Mouse (Mus musculus) embryonic stem cell, embryonic (primary cell): ENCODE results near the gene Camk2g.

ENCODE experiments used
- CTCF ChIA-PET, 4 experiments: fragments of 300-600 bp in 2 of 4; fragments of 350-600 bp in 2 of 4; sonication (Branson Sonifier 250); formaldehyde crosslinking; loops; one replicate each; lab custom pipeline; 2022; ENCODE audit warnings: inconsistent platforms in 2 of 4; lab: Charles Lee
- POLR2A ChIA-PET, 4 experiments: fragments of 300-600 bp in 2 of 4; fragments of 350-600 bp in 2 of 4; sonication (Branson Sonifier 250); formaldehyde crosslinking; loops; one replicate each; lab custom pipeline; 2022; ENCODE audit warnings: antibody characterized with exemption in 4 of 4, inconsistent platforms in 1 of 4; lab: Charles Lee

The Camk2g gene

DNA sequence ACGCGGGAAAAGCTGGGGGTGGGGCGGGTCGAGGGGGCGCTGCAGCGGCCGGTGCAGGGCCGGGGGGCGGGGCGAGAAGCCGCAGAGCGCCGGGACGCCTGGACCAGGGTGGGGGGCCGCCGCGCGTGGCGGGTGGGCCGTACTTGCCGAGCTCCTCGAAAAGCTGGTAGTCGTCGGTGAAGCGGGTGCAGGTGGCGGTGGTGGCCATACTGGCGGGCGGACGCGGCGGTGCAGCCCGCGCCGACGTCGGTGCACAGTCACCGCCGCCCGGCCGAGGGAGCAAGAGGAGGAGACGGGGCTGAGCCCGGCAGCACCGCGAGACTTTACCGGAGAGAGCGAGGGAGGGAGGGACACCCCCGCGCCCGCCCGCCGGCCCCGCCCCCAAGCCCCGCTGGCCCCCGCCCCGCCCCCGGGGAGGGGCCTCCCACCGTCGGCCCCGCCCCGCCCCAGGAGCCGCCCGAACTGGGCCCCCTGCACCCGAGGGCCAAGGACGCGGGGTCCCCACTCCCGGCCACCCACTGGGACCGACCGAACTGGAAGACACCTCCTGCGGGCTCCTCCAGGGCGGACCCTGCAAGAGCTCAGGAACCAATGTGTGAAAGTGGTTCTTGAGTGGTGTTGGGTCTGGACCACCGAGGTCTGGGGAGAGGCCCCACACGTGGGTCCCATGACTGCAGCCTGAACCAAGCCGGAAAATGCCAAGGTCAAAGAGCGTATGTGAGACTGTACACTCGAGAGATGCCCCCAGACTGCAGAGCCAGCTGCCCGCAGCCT is at the start of gene Camk2g:
Gene Camk2g (minus strand): TSS at position 331 of the 774 bp plus-strand sequence.
- ChIA-PET POLR2A (interaction anchor here in 3 of 4 experiments (0.6 to 4.4 kb wide), 28 partner anchors 9 to 259 kb away, joined by 3 to 29 read pairs (median 4); partner anchors contain the start of genes Adk (in 2 of the 3), Ap3m1 (in 2 of the 3), Vcl (in 2 of the 3) and Plau (in 1 of the 3)), CTCF (interaction anchor here (0.5 to 2.7 kb wide), 8 partner anchors 9 to 218 kb away, joined by 3 to 20 read pairs (median 4); no protein-coding TSS in a partner anchor)

DNA sequence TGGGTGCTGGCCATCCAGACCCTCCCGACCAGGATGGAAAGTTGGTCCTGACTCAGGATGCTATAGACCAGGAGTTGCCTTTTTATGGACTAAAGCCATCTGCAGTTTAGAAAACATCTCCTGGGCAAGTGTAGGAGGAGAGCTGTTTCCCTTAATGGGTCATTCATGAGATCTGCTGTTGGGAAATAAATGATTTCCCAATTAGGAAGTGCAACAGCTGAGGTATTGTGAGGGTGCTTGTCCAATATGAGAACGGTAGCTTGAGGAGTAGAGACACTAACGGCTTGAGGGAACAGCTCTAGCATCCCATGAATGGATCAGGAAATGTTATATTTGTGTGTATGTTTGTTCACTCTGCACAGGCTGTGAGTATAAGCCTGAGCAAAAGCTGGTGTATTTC is 48.7 kb upstream of the Camk2g start:
- ChIA-PET POLR2A (interaction anchor here in 2 of 4 experiments (0.6 to 1.3 kb wide), 4 partner anchors 9 to 453 kb away, joined by 3 to 5 read pairs (median 3); no protein-coding TSS in a partner anchor), CTCF (no interaction called here)

DNA sequence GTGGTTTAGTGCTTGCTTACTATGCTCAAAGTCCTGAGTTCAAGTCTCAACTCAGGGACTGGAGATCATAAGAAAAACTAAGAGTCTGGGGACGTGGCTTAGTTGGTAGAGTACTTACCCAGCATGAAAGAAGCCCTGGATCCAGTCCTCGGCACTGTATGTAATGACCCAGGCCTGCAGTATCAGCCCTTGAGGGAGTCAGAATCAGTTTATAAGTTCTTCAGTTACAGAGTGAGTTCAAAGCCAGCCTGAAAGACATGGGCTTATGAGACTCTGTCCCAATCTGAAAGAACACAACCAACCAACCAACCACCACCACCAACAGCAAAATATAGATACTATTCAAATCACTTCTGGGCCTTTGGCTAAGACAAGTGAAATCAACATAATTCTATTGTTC is 47.6 kb upstream of the Camk2g start:
- ChIA-PET CTCF (interaction anchor here in 2 of 4 experiments (0.6 to 0.7 kb wide), 2 partner anchors 38 to 83 kb away, joined by 3 to 7 read pairs; no protein-coding TSS in a partner anchor), POLR2A (interaction anchor here in 2 of 4 experiments (1.0 to 1.5 kb wide), 2 partner anchors 87 kb away, joined by 3 to 5 read pairs; partner anchors contain the start of gene Vcl (in 2 of the 2))

DNA sequence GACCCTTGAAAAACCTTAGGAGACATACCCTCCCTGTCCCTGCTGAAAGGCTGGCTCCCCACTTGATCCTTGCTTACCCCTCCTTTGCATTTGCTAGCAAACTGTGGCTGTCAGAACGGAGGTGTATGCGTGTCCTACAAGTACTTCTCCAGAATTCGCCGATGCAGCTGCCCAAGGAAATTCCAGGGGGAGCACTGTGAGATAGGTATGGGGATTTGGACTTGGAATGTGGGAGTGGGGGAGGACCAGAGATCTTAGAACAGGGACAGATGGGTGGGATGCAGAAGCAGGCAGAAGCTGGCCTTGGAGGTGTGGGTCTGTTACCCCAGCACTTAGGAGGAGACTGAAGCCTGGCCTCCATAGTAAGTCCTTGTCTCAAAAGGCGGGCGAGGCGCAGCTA is 43.8 kb upstream of the Camk2g start:
- CTCF ChIA-PET, result interaction anchor here in 2 of 4 experiments (0.6 to 0.7 kb wide), 2 partner anchors 114 to 181 kb away, joined by 3 to 14 read pairs; no protein-coding TSS in a partner anchor

DNA sequence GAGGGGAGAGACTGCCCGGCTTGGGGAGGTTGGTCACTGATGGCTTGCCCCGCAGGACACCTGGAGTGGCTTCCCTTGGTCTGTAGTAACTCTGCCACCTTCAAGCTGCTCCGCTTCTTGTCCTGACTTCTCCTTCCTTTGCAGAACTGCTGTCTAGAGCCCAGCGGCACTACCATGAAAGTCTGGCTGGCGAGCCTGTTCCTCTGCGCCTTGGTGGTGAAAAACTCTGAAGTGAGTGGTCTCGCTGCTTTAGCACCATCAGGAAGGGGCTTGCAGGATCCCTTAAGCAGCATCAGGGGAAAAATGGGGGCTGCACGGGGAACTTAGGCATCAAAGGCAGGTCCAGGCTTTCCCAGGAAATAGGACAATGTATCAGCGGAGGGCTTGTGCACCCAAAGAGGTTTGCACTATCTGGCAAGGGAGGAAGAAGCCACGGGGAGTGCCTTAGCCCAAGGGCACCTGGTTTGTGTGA is 43.1 kb upstream of the Camk2g start:
- POLR2A ChIA-PET, result interaction anchor here (0.7 to 1.8 kb wide), 13 partner anchors 9 to 479 kb away, joined by 3 to 13 read pairs (median 5); partner anchors contain the start of genes Adk (in 1 of the 4), Ap3m1 (in 1 of the 4) and Vcl (in 1 of the 4)
- CTCF ChIA-PET, result interaction anchor here in 2 of 4 experiments (0.7 to 1.0 kb wide), 3 partner anchors 33 to 767 kb away, joined by 3 to 7 read pairs (median 4); no protein-coding TSS in a partner anchor

More for the DNA sequence above, 43.8 kb upstream of the Camk2g start:
- POLR2A ChIA-PET, result interaction anchor here in 2 of 4 experiments (1.0 to 1.8 kb wide), 3 partner anchors 11 to 91 kb away, joined by 3 to 9 read pairs (median 8); partner anchors contain the start of gene Vcl (in 1 of the 2)

DNA sequence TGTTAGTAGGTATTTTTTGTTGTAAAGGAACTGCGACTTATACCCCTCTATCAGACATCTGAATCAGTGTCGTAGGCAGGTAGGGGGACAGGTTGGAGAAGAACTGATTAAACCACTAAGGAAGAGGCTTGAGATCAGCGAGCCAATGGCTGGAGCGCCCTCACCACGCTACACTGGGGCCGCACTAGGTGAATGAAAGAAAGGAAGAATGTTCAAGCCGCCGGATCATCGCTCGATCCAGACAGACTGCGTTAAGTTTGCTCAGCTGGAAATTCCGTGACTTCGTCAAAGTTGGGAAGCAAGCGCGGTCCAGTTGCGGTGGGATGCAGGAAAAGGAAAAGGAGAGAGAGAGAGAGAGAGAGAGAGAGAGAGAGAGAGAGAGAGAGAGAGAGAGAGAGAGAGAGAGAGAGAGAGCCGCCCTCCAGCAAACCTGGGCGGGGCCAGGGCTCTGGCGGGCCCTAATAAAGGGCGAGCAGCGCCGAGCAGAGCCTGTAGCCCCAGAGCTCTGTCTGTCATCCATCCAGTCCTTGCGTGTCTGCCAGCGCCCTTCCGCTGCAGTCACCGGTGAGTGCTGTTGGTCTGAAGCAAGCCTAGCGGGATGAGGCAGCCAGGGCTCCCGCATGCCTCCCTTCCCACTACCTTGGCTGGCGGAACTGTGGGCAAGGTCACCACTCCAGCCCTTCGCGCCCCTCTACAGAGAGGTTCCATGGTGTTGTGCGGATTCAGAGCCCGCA is 42.5 kb upstream of the Camk2g start, which contains the start of gene Plau:
Gene Plau (plus strand): TSS at position 490 of the 734 bp plus-strand sequence.
- CTCF ChIA-PET, result interaction anchor here (0.6 to 1.0 kb wide), 5 partner anchors 11 to 766 kb away, joined by 3 to 20 read pairs (median 6); no protein-coding TSS in a partner anchor
- POLR2A ChIA-PET, result interaction anchor here (0.6 to 1.8 kb wide), 18 partner anchors 9 to 478 kb away, joined by 3 to 13 read pairs (median 4); partner anchors contain the start of genes Adk (in 1 of the 4), Ap3m1 (in 1 of the 4) and Vcl (in 1 of the 4)

DNA sequence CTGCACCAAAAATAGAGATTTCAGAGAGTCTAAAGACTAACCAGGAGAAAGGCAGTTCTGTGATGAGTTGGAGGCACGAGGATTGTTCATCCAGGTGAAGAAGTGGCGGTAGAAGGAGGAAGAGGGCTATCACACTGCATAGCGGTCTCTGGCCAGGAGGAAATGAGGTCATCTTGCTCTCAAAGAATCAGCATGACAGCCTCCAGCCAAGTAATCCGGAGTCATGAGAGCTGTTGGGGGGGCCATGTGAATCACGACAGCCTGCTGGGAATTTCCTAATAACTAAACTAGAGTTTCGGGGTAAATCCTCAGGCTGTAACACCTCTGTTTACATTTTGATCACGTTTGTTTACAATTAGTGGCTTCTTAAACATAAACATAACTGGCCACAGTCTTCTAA is 40.2 kb upstream of the Camk2g start:
- ChIA-PET POLR2A (interaction anchor here in 2 of 4 experiments (0.7 to 3.5 kb wide), 3 partner anchors 12 to 788 kb away, joined by 3 to 11 read pairs (median 4); no protein-coding TSS in a partner anchor), CTCF (no interaction called here)

DNA sequence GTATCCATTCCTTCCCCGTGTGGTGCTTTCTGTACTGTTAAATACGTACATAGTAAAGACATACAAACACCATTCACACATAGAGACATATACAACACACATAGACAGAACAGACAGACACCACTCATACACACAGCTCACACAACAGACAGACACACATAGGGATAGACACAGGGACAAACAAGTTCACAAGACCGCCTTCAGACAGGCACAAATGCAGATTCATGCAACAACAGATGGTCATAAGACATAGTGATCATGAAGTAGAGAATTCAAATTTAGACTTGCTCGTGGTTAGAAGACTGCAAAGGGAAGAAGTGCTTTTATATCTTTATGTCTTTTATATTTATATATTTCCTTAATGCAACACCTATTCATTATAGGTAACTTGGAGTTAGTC is 39.6 kb upstream of the Camk2g start:
- CTCF ChIA-PET, result interaction anchor here in 1 of 4 experiments (0.9 kb wide), 1 partner anchor 30 kb away, joined by 4 read pairs; no protein-coding TSS in a partner anchor

DNA sequence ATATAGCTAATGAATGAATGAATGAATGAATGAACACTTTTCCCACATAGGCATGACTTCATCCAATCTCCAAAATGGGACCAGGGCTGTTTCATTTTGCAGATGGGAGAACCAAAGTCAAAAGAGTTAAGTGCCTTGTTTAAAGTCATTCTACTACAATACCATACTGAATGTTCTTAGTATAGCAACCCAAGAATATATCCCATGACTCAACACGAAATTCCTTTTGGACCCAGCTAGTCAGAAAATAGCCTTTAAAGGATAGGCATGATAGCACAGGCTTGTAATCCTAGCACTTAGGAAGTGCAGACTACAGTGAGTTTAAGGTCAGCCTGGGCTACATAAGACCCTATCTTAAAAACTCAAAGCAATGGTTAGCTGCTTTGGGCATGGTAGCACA is 38.0 kb upstream of the Camk2g start:
- CTCF ChIA-PET, result no interaction called here

More for the DNA sequence above, 39.6 kb upstream of the Camk2g start:
- POLR2A ChIA-PET, result interaction anchor here in 2 of 4 experiments (0.7 to 3.5 kb wide), 4 partner anchors 9 to 789 kb away, joined by 3 to 11 read pairs (median 3); no protein-coding TSS in a partner anchor

DNA sequence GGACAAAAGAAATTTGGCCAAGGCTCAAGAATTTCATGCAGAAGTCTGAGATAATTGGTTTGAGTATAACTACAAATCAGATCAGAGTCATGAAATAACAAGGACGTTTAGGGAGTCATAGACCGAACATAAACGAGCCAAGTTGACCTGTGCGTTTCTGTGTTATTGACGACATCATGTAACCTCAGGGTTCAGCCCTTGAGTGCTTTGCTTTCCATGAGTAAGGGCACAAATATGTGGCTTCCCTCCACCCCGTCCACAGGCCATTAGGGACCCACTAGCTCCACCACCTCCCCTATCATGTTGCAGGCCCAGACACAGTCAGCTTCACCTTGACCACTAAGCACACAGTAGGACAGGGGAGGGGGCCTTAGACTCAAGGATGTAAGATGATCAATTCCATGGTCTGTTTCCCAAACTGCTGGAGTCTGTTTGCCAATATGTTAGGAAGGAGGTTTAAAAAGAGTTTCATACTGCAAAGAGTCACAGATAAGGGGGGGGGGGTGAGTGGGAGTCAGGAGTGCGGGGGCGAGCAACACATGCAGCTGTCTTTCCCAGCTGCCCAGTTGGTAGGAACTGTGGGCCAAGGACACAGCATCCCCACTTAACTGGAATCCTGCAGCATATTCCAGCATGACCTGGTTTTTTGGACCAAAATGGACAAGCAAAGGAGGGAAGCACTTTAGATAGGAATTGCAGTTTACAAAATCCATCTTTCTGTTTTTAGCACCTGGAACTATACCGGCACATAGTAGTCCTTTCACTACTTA is 37.4 kb upstream of the Camk2g start:
- POLR2A ChIA-PET, result interaction anchor here in 1 of 4 experiments (1.1 to 3.5 kb wide), 2 partner anchors 15 to 19 kb away, joined by 3 to 11 read pairs; no protein-coding TSS in a partner anchor
- CTCF ChIA-PET, result no interaction called here

More for the DNA sequence above, 38.0 kb upstream of the Camk2g start:
- POLR2A ChIA-PET, result interaction anchor here in 1 of 4 experiments (1.1 to 3.5 kb wide), 2 partner anchors 14 to 18 kb away, joined by 3 to 11 read pairs; no protein-coding TSS in a partner anchor

DNA sequence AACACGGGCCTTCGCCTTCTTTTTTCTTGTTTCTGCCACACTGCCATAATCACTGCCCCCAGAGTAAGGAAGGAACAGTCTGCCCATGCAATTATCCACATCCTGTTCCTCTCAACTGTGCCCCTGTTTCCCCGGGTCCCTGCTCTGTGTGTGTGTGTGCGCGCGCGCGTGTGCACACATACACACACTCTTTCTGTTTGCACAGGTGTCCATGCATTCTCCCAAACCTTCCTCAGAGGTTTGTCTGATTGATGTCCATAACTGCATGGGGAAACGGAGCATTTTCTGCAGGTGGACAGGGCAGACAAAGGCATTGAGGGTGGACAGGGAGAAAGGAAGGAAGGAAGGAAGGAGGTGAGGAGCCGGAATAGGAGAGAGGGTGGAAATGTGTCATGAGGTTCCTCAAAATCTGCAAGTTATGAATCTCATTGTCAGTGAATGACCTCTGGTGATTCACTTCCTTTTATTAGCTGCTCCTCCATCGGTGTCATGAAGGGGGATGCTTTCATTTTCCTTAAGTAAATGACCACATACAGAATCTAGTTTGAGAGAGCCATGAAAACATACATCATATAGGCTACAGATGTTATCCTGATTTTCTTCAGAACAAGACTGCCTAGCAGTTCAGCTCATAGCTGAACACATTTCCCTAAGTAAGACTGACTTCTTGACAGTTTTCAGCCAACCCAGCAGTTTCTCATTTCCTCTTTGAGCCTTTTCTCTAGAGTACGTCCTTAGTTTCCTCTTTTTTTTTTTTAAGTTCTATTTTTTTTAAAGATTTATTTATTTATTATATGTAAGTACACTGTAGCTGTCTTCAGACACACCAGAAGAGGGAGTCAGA is 35.9 kb upstream of the Camk2g start:
- POLR2A ChIA-PET, result no interaction called here
- CTCF ChIA-PET, result no interaction called here

DNA sequence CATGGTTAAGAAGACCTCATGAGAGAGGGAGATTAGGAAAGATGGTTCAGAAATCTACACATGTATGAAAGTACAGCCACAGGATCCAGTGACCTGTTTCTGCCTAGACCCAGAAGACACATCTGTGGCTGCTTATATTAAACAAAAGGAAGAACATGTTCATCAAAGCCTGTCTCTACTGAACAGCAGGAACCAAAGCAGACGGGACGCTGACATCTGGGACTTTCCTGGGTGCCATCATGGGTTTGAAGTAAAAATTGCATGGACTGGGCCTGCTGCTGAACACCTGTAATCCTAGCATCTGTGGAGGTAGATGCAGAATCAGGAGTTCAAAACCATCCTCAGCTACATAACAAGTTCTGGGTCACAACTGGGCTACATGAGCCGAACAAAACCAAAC is 34.6 kb upstream of the Camk2g start:
- POLR2A ChIA-PET, result interaction anchor here in 1 of 4 experiments (1.4 kb wide), 1 partner anchor 8 kb away, joined by 6 read pairs; the partner anchor contains the start of gene Plau
- CTCF ChIA-PET, result no interaction called here

DNA sequence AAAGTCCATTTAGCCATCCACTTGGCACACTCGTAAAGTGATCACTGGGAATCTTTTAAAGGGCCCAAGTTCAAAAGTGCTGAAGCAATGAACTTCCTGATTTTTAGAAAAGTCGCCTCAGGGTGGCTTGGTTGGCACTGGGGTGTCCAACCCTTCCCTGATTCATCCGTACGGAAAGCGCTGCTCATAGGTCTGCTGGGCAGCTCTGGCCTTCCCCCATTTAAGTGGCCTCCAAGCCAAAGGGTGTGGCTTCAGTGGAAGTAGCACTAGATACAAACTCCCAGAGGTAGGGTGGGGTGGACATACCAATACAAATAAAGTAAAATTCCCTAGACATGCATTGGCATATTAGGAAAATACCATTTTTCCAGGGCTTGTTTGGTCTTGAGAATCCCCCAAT is 33.6 kb upstream of the Camk2g start:
- ChIA-PET POLR2A (interaction anchor here in 3 of 4 experiments (0.6 to 1.7 kb wide), 5 partner anchors 9 to 102 kb away, joined by 3 to 6 read pairs (median 4); partner anchors contain the start of genes Vcl (in 2 of the 3) and Plau (in 1 of the 3)), CTCF (no interaction called here)

DNA sequence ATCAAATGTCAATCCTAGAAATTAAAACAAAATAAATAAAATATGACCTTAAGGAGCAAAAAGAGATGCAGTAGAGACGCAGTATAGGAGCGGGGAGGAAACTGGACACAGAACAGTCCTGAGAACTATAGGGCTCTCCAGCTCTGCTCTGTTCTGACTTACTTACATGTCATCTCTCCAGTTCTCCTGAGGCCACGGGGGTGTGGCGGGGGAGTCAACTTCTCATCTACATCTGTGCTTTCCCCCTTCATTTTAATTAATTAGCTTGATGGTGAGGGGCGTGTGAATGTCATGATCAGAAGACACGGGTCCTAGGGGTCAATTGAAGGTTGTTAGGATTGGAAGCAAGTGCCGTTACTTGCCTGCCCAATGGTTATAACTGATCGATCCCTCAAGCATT is 33.2 kb upstream of the Camk2g start:
- ChIA-PET CTCF (no interaction called here), POLR2A (interaction anchor here in 2 of 4 experiments (0.6 to 1.7 kb wide), 4 partner anchors 9 to 102 kb away, joined by 3 to 6 read pairs (median 4); partner anchors contain the start of genes Vcl (in 2 of the 2) and Plau (in 1 of the 2))

DNA sequence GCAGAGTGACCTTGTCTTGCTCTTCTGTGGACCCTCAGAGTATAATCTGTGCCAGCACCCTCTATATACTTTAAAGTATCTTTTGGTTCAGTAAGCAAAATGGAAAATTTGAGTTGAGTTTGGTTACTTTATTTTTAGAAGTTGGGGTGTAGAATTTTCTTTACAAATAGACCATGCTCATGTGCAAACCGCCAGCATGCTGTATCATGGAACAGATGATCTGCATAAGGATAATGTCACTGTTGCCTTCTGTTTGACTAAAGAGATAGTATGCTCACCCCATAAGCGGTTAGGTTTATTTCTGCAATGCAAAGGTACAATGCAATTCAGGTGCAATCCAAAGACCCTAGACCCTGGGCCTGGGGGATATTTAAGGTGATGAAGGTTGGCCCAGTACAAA is 31.6 kb upstream of the Camk2g start:
- ChIA-PET CTCF (no interaction called here), POLR2A (no interaction called here)

DNA sequence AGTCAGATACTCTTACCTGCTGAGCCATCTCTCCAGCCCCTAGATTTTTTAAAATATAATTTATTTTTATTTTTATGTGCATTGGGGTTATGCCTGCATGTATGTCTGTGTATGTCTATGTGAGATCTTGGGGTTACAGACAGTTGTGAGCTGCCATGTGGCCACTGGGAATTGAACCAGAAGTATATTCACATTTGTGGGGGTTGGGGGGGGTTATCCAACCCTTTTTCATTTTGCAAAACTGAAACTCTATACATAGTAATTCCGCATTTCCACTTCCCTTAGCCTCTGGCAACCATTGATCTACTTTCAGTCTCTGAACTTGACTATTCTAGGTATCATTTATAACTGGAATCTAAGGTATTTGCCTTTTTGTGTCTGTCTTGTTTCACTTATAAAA is 30.6 kb upstream of the Camk2g start:
- CTCF ChIA-PET, result interaction anchor here in 1 of 4 experiments (0.6 kb wide), 1 partner anchor 469 kb away, joined by 4 read pairs; no protein-coding TSS in a partner anchor
- POLR2A ChIA-PET, result no interaction called here
